Mouse (Mus musculus) embryonic facial prominence, embryonic 14.5 days (tissue): ENCODE data around the gene Helt. TPM values are rescaled to one million over a fixed set of nuclear protein-coding genes. Genes with fewer than 3 reads are reported as not detected.
"Not testable (repeated sequence)": the region's sequence is repeated elsewhere in the genome, so short reads cannot be mapped to it uniquely, and the experiment has no call there.

ENCODE experiments used
- ATAC-seq: fragments of 200-750 bp; cut with Nextera tagmentation; 2 replicates; pipeline ENCODE4 v1.8.0; 2017; ENCODE audit warnings: low read depth, moderate number of reproducible peaks, moderate TSS enrichment
- DNase-seq: peaks from one replicate; pipeline ENCODE4 v3.0.0-alpha.2; 2015; ENCODE audit warnings: low spot score
- H3K27ac ChIP-seq: fragments of 300-500 bp; sonication (generic); replicated peaks from 2 replicates; pipeline ENCODE4 v1.5.1; 2014; ENCODE audit warnings: low read depth, mild to moderate bottlenecking, low read length, moderate library complexity
- H3K27me3 ChIP-seq: fragments of 300-500 bp; sonication (generic); replicated peaks from 2 replicates; pipeline ENCODE4 v1.6.1; 2014; ENCODE audit warnings: low read length; ENCODE audit not compliant: control insufficient read depth, insufficient read depth
- H3K36me3 ChIP-seq: fragments of 300-500 bp; sonication (generic); 2 replicates; pipeline ENCODE4 v1.6.1; 2014; ENCODE audit warnings: low read length, mixed read lengths; ENCODE audit not compliant: control insufficient read depth, insufficient read depth
- H3K4me1 ChIP-seq: fragments of 300-500 bp; sonication (generic); 2 replicates; pipeline ENCODE4 v1.6.1; 2014; ENCODE audit warnings: antibody characterized with exemption, low read length; ENCODE audit not compliant: control insufficient read depth, insufficient read depth
- H3K4me2 ChIP-seq: fragments of 300-500 bp; sonication (generic); 2 replicates; pipeline ENCODE4 v1.6.1; 2014; ENCODE audit warnings: low read depth, mild to moderate bottlenecking, low read length, moderate library complexity, mixed read lengths
- H3K4me3 ChIP-seq: fragments of 300-500 bp; sonication (generic); 2 replicates; pipeline ENCODE4 v1.5.1; 2014; ENCODE audit warnings: low read depth, mild to moderate bottlenecking, low read length
- H3K9ac ChIP-seq: fragments of 300-500 bp; sonication (generic); 2 replicates; pipeline ENCODE4 v1.6.1; 2014; ENCODE audit warnings: low read depth, mild to moderate bottlenecking, low read length, moderate library complexity, mixed read lengths
- H3K9me3 ChIP-seq: fragments of 300-500 bp; sonication (generic); 2 replicates; pipeline ENCODE4 v1.6.1; 2016; ENCODE audit warnings: low read length; ENCODE audit not compliant: control insufficient read depth
- WGBS: fragments of 180-500 bp; shearing (Covaris S2); extraction: QIAGEN DNeasy Blood & Tissue Kit; methylation state at CpG from one replicate; pipeline ENCODE4 v1.1.7; 2014; 5-methylcytosine and 5-hydroxymethylcytosine counted together
- polyA plus RNA-seq: library from polyadenylated mRNA; unstranded; fragments of >200 nt; fragmentation: Nextera tagmentation; extraction: Ambion mirVana; gene quantifications from 2 replicates; pipeline ENCODE4 v1.2.1, GENCODE M21; 2014

Helt gene
- polyA plus RNA-seq, 1 experiment from 2014 or later: 0.72 TPM

- DNase-seq (no peak), ATAC-seq (no peak)
- Histone ChIP-seq H3K27ac (no peak overlapping the region), H3K4me1 (no peaks in the 10 kb centered on the region), H3K9me3 (no peaks in the 10 kb centered on the region), H3K36me3 (no peaks in the 10 kb centered on the region), H3K27me3 (no peaks in the 10 kb centered on the region), H3K9ac (no peak overlapping the region), H3K4me2 (no peak overlapping the region), H3K4me3 (no peak overlapping the region)
- WGBS: 50% methylated on average over 4 of the region's 4 CpGs
Observed at GRCm38 (mm10) chr8:46266801-46267200, 27.7 kb downstream of the Helt start.

GRCm38 (mm10) chr8:46264206-46264605 is 30.3 kb downstream of the Helt start:
- ATAC-seq, H3K27ac ChIP-seq, H3K4me3 ChIP-seq, DNase-seq, H3K27me3 ChIP-seq, H3K36me3 ChIP-seq, H3K4me1 ChIP-seq, H3K9me3 ChIP-seq, H3K9ac ChIP-seq, H3K4me2 ChIP-seq: not testable (repeated sequence)
- WGBS: 85% methylated on average over 4 of the region's 4 CpGs

GRCm38 (mm10) chr8:46257921-46258682 is 36.4 kb downstream of the Helt start:
- peak; percentile 81; the same call in 1 of the 2 replicates for ATAC-seq
- no peaks in the 10 kb centered on the region for H3K4me1 ChIP-seq
- DNase-seq: peak; percentile 43
- H3K36me3 ChIP-seq: no peaks in the 10 kb centered on the region
- no peaks in the 10 kb centered on the region for H3K9me3 ChIP-seq
- no peak overlapping the region for H3K9ac ChIP-seq
- H3K4me2 ChIP-seq: no peak overlapping the region
- no peak overlapping the region for H3K27ac ChIP-seq
- H3K4me3 ChIP-seq: no peak overlapping the region
- WGBS: 23% methylated on average over 19 of the region's 19 CpGs
- no peaks in the 10 kb centered on the region for H3K27me3 ChIP-seq

- no peaks in the 10 kb centered on the region for H3K27me3 ChIP-seq
- peak overlapping the region; percentile 44 for H3K4me2 ChIP-seq
- 0 out of 2 replicates have a peak overlapping the region, but pooled peaks have one; percentile 13 for H3K4me3 ChIP-seq
- 51% methylated on average over 13 of the region's 13 CpGs for WGBS
- 0 out of 2 replicates have a peak, but pooled peaks cover 6% of the 10 kb centered on the region for H3K4me1 ChIP-seq
- no peak for DNase-seq
- no peaks in the 10 kb centered on the region for H3K36me3 ChIP-seq
- no peak overlapping the region for H3K27ac ChIP-seq
- no peaks in the 10 kb centered on the region for H3K9me3 ChIP-seq
- peak overlapping the region; percentile 43; the same call in 1 of the 2 replicates for H3K9ac ChIP-seq
- peak; percentile 22; the same call in 1 of the 2 replicates for ATAC-seq
Observed at GRCm38 (mm10) chr8:46252456-46252855, 42.0 kb downstream of the Helt start.

GRCm38 (mm10) chr8:46251561-46251960 is 42.9 kb downstream of the Helt start:
- H3K36me3 ChIP-seq: no peaks in the 10 kb centered on the region
- DNase-seq (no peak), ATAC-seq (no peak)
- H3K4me2 ChIP-seq: peak overlapping the region; percentile 36
- H3K27me3 ChIP-seq: no peaks in the 10 kb centered on the region
- 0 out of 2 replicates have a peak, but pooled peaks cover 6% of the 10 kb centered on the region for H3K4me1 ChIP-seq
- 32% methylated on average over 10 of the region's 10 CpGs for WGBS
- H3K9me3 ChIP-seq: no peaks in the 10 kb centered on the region
- no peak overlapping the region for H3K4me3 ChIP-seq
- no peak overlapping the region for H3K27ac ChIP-seq
- H3K9ac ChIP-seq: no peak overlapping the region

GRCm38 (mm10) chr8:46246346-46246745 is 48.1 kb downstream of the Helt start:
- Histone ChIP-seq H3K4me2 (no peak overlapping the region), H3K36me3 (no peaks in the 10 kb centered on the region), H3K9me3 (no peaks in the 10 kb centered on the region), H3K9ac (no peak overlapping the region), H3K27ac (no peak overlapping the region), H3K27me3 (no peaks in the 10 kb centered on the region), H3K4me1 (peaks cover 5% of the 10 kb centered on the region; the same call in 1 of the 2 replicates), H3K4me3 (no peak overlapping the region)
- ATAC-seq: no peak
- DNase-seq: no peak
- 61% methylated on average over 11 of the region's 11 CpGs for WGBS

- Histone ChIP-seq H3K4me3 (no peak overlapping the region), H3K27ac (no peak overlapping the region), H3K9me3 (no peaks in the 10 kb centered on the region), H3K4me1 (peaks cover 3% of the 10 kb centered on the region; the same call in 1 of the 2 replicates), H3K27me3 (no peaks in the 10 kb centered on the region; the same call in 1 of the 2 replicates), H3K9ac (no peak overlapping the region), H3K4me2 (no peak overlapping the region), H3K36me3 (no peaks in the 10 kb centered on the region)
- DNase-seq (peak; percentile 41), ATAC-seq (no peak)
- 22% methylated on average over 7 of the region's 7 CpGs for WGBS
Observed at GRCm38 (mm10) chr8:46242946-46243345, 51.5 kb downstream of the Helt start.
